Mouse (Mus musculus): ENCODE measurements around the gene Itgb6.

The Itgb6 gene

GRCm38 (mm10) chr2:60627515-60627914, 94.9 kb downstream of the Itgb6 start:
- no peak for DNase-seq (ENCODE audit: inconsistent age in 2 of 2, low spot score in 1 of 2)

- DNase-seq (ENCODE audit: inconsistent age in 2 of 2, low spot score in 1 of 2): no peak
These were observed 96.7 kb downstream of the Itgb6 start for GRCm38 (mm10) chr2:60625766-60626165.

GRCm38 (mm10) chr2:60622161-60622560, 100.3 kb downstream of the Itgb6 start:
- no peak for DNase-seq (ENCODE audit: inconsistent age in 2 of 2, low spot score in 1 of 2)

GRCm38 (mm10) chr2:60614758-60615157, 107.7 kb downstream of the Itgb6 start:
- no peak for DNase-seq (ENCODE audit: inconsistent age in 2 of 2, low spot score in 1 of 2)

GRCm38 (mm10) chr2:60613857-60614228, 108.6 kb downstream of the Itgb6 start:
- no peak for DNase-seq (ENCODE audit: inconsistent age in 2 of 2, low spot score in 1 of 2)

GRCm38 (mm10) chr2:60612906-60613856, 109.3 kb downstream of the Itgb6 start:
- DNase-seq (ENCODE audit: inconsistent age in 2 of 2, low spot score in 1 of 2): no peak

GRCm38 (mm10) chr2:60611622-60612021, 110.8 kb downstream of the Itgb6 start:
- DNase-seq (ENCODE audit: inconsistent age in 2 of 2, low spot score in 1 of 2): no peak

GRCm38 (mm10) chr2:60609436-60610199, 112.8 kb downstream of the Itgb6 start:
- DNase-seq (ENCODE audit: inconsistent age in 2 of 2, low spot score in 1 of 2): no peak

- DNase-seq (ENCODE audit: inconsistent age in 2 of 2, low spot score in 1 of 2): peak in 1 of 2 experiments; percentile 39
These were observed 114.5 kb downstream of the Itgb6 start for GRCm38 (mm10) chr2:60607980-60608379.

GRCm38 (mm10) chr2:60601326-60601725, 121.1 kb downstream of the Itgb6 start:
- DNase-seq (ENCODE audit: inconsistent age in 2 of 2, low spot score in 1 of 2): no peak

- no peak for DNase-seq (ENCODE audit: inconsistent age in 2 of 2, low spot score in 1 of 2)
These were observed 121.6 kb downstream of the Itgb6 start for GRCm38 (mm10) chr2:60600863-60601262.

GRCm38 (mm10) chr2:60583416-60583815, 139.0 kb downstream of the Itgb6 start:
- no peak for DNase-seq (ENCODE audit: inconsistent age in 2 of 2, low spot score in 1 of 2)

- no peak for DNase-seq (ENCODE audit: inconsistent age in 2 of 2, low spot score in 1 of 2)
These were observed 167.9 kb downstream of the Itgb6 start for GRCm38 (mm10) chr2:60554561-60554960.

GRCm38 (mm10) chr2:60552902-60553682, 169.4 kb downstream of the Itgb6 start, which contains the start of gene Pla2r1:
TSS of gene Pla2r1 (minus strand) at chr2:60553308.
- peak; percentile 68 to 89 for DNase-seq (ENCODE audit: inconsistent age in 2 of 2, low spot score in 1 of 2)

- no peak for DNase-seq (ENCODE audit: inconsistent age in 2 of 2, low spot score in 1 of 2)
These were observed 170.1 kb downstream of the Itgb6 start for GRCm38 (mm10) chr2:60552177-60552901.

- DNase-seq (ENCODE audit: inconsistent age in 2 of 2, low spot score in 1 of 2): no peak
These were observed 170.8 kb downstream of the Itgb6 start for GRCm38 (mm10) chr2:60551673-60552072.

- DNase-seq (ENCODE audit: inconsistent age in 2 of 2, low spot score in 1 of 2): no peak
These were observed 171.9 kb downstream of the Itgb6 start for GRCm38 (mm10) chr2:60550521-60550920.

GRCm38 (mm10) chr2:60549851-60550250, 172.6 kb downstream of the Itgb6 start:
- DNase-seq (ENCODE audit: inconsistent age in 2 of 2, low spot score in 1 of 2): no peak
